Comparison of ENCODE assay signal across 9 mouse cellular contexts in the genomic region with DNA sequence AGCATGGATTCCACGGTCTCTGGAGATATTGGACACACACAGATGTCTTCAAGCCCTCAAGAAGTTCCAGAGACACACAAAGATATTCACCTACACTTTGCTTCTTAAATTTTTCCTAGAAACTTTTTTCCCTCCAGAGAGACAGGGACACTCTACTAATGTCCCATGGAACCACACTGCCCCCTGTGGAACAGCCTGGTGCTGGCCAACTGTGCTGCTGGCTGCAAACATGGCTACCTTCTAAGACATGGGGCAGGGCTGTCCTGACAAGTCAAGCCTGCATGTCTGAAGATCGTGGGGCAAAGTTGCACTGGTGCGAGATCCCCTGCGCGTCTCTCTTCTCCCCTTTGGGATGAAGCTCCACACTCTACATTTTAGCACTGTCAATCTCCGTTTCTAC.
DNase-seq lines count a peak whose midpoint lies in the region; ATAC-seq and TF ChIP-seq lines count a peak whose summit lies in the region.
"Had no signal": no experiment of that assay in that cellular context is flagged by ENCODE, and none has a peak within 500 bp of the region (broad histone marks: within the 10 kb centered on the region; RNA-seq: fewer than 3 reads in every experiment).

No protein-coding gene starts in this region.

- peak; percentile 55 for DNase-seq in Muller cell, postnatal 12 days (ENCODE audit: inconsistent ontology term)
- peak; percentile 74 for DNase-seq in brain, adult 2 months (ENCODE audit: low read depth, low spot score)
- peak; percentile 55 for DNase-seq in fibroblast of lung, adult 2 months (ENCODE audit: low read depth)
- peak; percentile 84 to 90 for DNase-seq in heart, postnatal 14 days
- DNase-seq in layer of hippocampus, adult 9-11 months: peak; percentile 63
- DNase-seq in lung, postnatal 14 days: peak; percentile 84
- peak; percentile 89 for DNase-seq in stomach, postnatal 0 days (ENCODE audit: low spot score)
- DNase-seq in natural killer cell, adult 2 months (ENCODE audit: low spot score in 2 of 2): no peak

- no peaks in the 10 kb centered on the region for H3K27me3 ChIP-seq in stomach, postnatal 0 days (ENCODE audit: control insufficient read depth, insufficient read depth, low read length)
- H3K27me3 ChIP-seq: limb, embryonic 12.5 days had no signal

- 54% methylated on average over 6 of the region's 6 CpGs for WGBS in stomach, postnatal 0 days

- H3K36me3 ChIP-seq in stomach, postnatal 0 days (ENCODE audit: control insufficient read depth, insufficient read depth, low read length): no peaks in the 10 kb centered on the region
- H3K36me3 ChIP-seq: limb, embryonic 12.5 days had no signal

- H3K4me3 ChIP-seq in stomach, postnatal 0 days (ENCODE audit: low read depth, low read length): no peak overlapping the region
- H3K4me3 ChIP-seq: limb, embryonic 12.5 days had no signal

- H3K4me1 ChIP-seq in stomach, postnatal 0 days (replicated peaks; ENCODE audit: control insufficient read depth, insufficient read depth): no peaks in the 10 kb centered on the region

- intact Hi-C loops in heart, postnatal 14 days (cut with DNase I): loop anchor here (1.0 to 5.0 kb wide), 3 partner anchors 51 to 211 kb away; no protein-coding TSS in a partner anchor

- no peak overlapping the region for H3K27ac ChIP-seq in stomach, postnatal 0 days (replicated peaks)

- H3K4me2 ChIP-seq in stomach, postnatal 0 days (replicated peaks; ENCODE audit: low read depth): no peak overlapping the region
- H3K4me2 ChIP-seq: limb, embryonic 12.5 days had no signal

- TF ChIP-seq EP300 in stomach, postnatal 0 days (optimal IDR thresholded peaks at IDR 0.05): no peak

- peak overlapping the region; percentile 31; the same call in 1 of the 2 replicates for H3K9ac ChIP-seq in stomach, postnatal 0 days (ENCODE audit: low read length)
- H3K9ac ChIP-seq: limb, embryonic 12.5 days had no signal

- TF ChIP-seq CTCF in stomach, postnatal 0 days (IDR thresholded peaks at IDR 0.05; ENCODE audit: low read depth): peak; percentile 94

- H3K9me3 ChIP-seq in stomach, postnatal 0 days (ENCODE audit: control insufficient read depth, low read length): no peaks in the 10 kb centered on the region
- H3K9me3 ChIP-seq: limb, embryonic 12.5 days had no signal

- peak; percentile 78 for ATAC-seq in stomach, postnatal 0 days (ENCODE audit: low FRiP score, low TSS enrichment)

Comparison
In these comparisons a context has a peak if more than half of its experiments do, and no peak if none do; other contexts are left out.
1. DNase-seq: peak in Muller cell, postnatal 12 days (single experiment), brain, adult 2 months (single experiment), fibroblast of lung, adult 2 months (single experiment), heart, postnatal 14 days (2 of 2), layer of hippocampus, adult 9-11 months (single experiment), lung, postnatal 14 days (single experiment) and stomach, postnatal 0 days (single experiment); none in natural killer cell, adult 2 months (0 of 2).